Mouse (Mus musculus): Measurements from ENCODE around the gene Ankrd44. TPM values are rescaled to one million over a fixed set of nuclear protein-coding genes. Genes with fewer than 3 reads are reported as not detected.
"Not testable (repeated sequence)": the region's sequence is repeated elsewhere in the genome, so short reads cannot be mapped to it uniquely, and the experiment has no call there.

Gene Ankrd44
- 100 to 1,000 TPM; 135 to 677 (median 233) TPM for total RNA-seq (2018; cell fraction: chromatin; rRNA removed)
- 10 to 100 TPM; 26.4 to 73.8 (median 36.9) TPM for total RNA-seq (2018; cell fraction: cytosol; rRNA removed)
- total RNA-seq (2018; cell fraction: nucleus; rRNA removed), result 100 to 1,000 TPM in 16 of 26 experiments, 10 to 100 TPM in 10; 75.7 to 477 (median 132) TPM
- 20.2 to 33.0 TPM (median 32.0 TPM) in 3 replicates for polyA plus RNA-seq (2018)

GRCm38 (mm10) chr1:54925971-54926771 lies at the start of gene Ankrd44:
TSS of gene Ankrd44 (minus strand) at chr1:54926387.
- H3K36me3 ChIP-seq (ENCODE audit: inconsistent target), result no peaks in the 10 kb centered on the region
- under 1% methylated on average over 73 of the region's 94 CpGs for WGBS (ENCODE audit: missing documents)
- peaks cover 35% of the 10 kb centered on the region for H3K79me2 ChIP-seq (ENCODE audit: inconsistent target)
- peak within 1 kb of the TSS; percentile 21; the same call in 1 of the 2 replicates for H3K27ac ChIP-seq
- peak within 1 kb of the TSS; percentile 54 for H3K4me3 ChIP-seq (ENCODE audit: inconsistent target)

- WGBS (ENCODE audit: missing documents), result 76% methylated on average over 5 of the region's 5 CpGs
- no peak overlapping the region for H3K27ac ChIP-seq
- H3K36me3 ChIP-seq (ENCODE audit: inconsistent target), result no peaks in the 10 kb centered on the region
- H3K4me3 ChIP-seq (ENCODE audit: inconsistent target), result no peak overlapping the region
- no peaks in the 10 kb centered on the region for H3K79me2 ChIP-seq (ENCODE audit: inconsistent target)
These were observed 45.7 kb upstream of the Ankrd44 start for GRCm38 (mm10) chr1:54971687-54972404.

GRCm38 (mm10) chr1:54966858-54967257 lies 40.7 kb upstream of the Ankrd44 start:
- H3K27ac ChIP-seq, result no peak overlapping the region
- WGBS (ENCODE audit: missing documents), result 86% methylated on average over 3 of the region's 3 CpGs
- no peak overlapping the region for H3K4me3 ChIP-seq (ENCODE audit: inconsistent target)
- H3K36me3 ChIP-seq (ENCODE audit: inconsistent target), result no peaks in the 10 kb centered on the region
- no peaks in the 10 kb centered on the region for H3K79me2 ChIP-seq (ENCODE audit: inconsistent target)

- H3K36me3 ChIP-seq (ENCODE audit: inconsistent target), result no peaks in the 10 kb centered on the region
- no peaks in the 10 kb centered on the region for H3K79me2 ChIP-seq (ENCODE audit: inconsistent target)
- 83% methylated on average over 11 of the region's 11 CpGs for WGBS (ENCODE audit: missing documents)
- H3K27ac ChIP-seq, result no peak overlapping the region
- no peak overlapping the region for H3K4me3 ChIP-seq (ENCODE audit: inconsistent target)
These were observed 39.2 kb upstream of the Ankrd44 start for GRCm38 (mm10) chr1:54965159-54965995.

- no peaks in the 10 kb centered on the region for H3K79me2 ChIP-seq (ENCODE audit: inconsistent target)
- no peaks in the 10 kb centered on the region for H3K36me3 ChIP-seq (ENCODE audit: inconsistent target)
- no peak overlapping the region for H3K27ac ChIP-seq
- 94% methylated on average over 9 of the region's 9 CpGs for WGBS (ENCODE audit: missing documents)
- no peak overlapping the region for H3K4me3 ChIP-seq (ENCODE audit: inconsistent target)
These were observed 35.5 kb upstream of the Ankrd44 start for GRCm38 (mm10) chr1:54961724-54962123.

- WGBS (ENCODE audit: missing documents), result 86% methylated on average over 9 of the region's 9 CpGs
- H3K79me2 ChIP-seq (ENCODE audit: inconsistent target), result no peaks in the 10 kb centered on the region
These were observed 34.5 kb upstream of the Ankrd44 start for GRCm38 (mm10) chr1:54960613-54961165.

GRCm38 (mm10) chr1:54958525-54958924 lies 32.3 kb upstream of the Ankrd44 start:
- Histone ChIP-seq H3K79me2 (ENCODE audit: inconsistent target) (no peaks in the 10 kb centered on the region), H3K4me3 (ENCODE audit: inconsistent target) (no peak overlapping the region), H3K27ac (no peak overlapping the region), H3K36me3 (ENCODE audit: inconsistent target) (no peaks in the 10 kb centered on the region)
- WGBS (ENCODE audit: missing documents), result 56% methylated on average over 3 of the region's 3 CpGs

More at GRCm38 (mm10) chr1:54960613-54961165, 34.5 kb upstream of the Ankrd44 start:
- Histone ChIP-seq H3K27ac (no peak overlapping the region), H3K36me3 (ENCODE audit: inconsistent target) (no peaks in the 10 kb centered on the region), H3K4me3 (ENCODE audit: inconsistent target) (no peak overlapping the region)

- WGBS (ENCODE audit: missing documents), result 95% methylated on average over 3 of the region's 14 CpGs
- H3K4me3 ChIP-seq (ENCODE audit: inconsistent target); H3K79me2 ChIP-seq (ENCODE audit: inconsistent target); H3K36me3 ChIP-seq (ENCODE audit: inconsistent target); H3K27ac ChIP-seq: not testable (repeated sequence)
These were observed 30.8 kb upstream of the Ankrd44 start for GRCm38 (mm10) chr1:54956995-54957394.

GRCm38 (mm10) chr1:54954856-54955255 lies 28.7 kb upstream of the Ankrd44 start:
- Histone ChIP-seq H3K27ac (no peak overlapping the region), H3K36me3 (ENCODE audit: inconsistent target) (no peaks in the 10 kb centered on the region), H3K79me2 (ENCODE audit: inconsistent target) (no peaks in the 10 kb centered on the region), H3K4me3 (ENCODE audit: inconsistent target) (no peak overlapping the region)
- WGBS (ENCODE audit: missing documents), result 58% methylated on average over 4 of the region's 4 CpGs

- no peaks in the 10 kb centered on the region for H3K36me3 ChIP-seq (ENCODE audit: inconsistent target)
- H3K4me3 ChIP-seq (ENCODE audit: inconsistent target), result no peak overlapping the region
- H3K27ac ChIP-seq, result no peak overlapping the region
- 56% methylated on average over 3 of the region's 3 CpGs for WGBS (ENCODE audit: missing documents)
- no peaks in the 10 kb centered on the region for H3K79me2 ChIP-seq (ENCODE audit: inconsistent target)
These were observed 18.5 kb upstream of the Ankrd44 start for GRCm38 (mm10) chr1:54944648-54945047.

GRCm38 (mm10) chr1:54935466-54935865 lies 9.3 kb upstream of the Ankrd44 start:
- no peaks in the 10 kb centered on the region for H3K36me3 ChIP-seq (ENCODE audit: inconsistent target)
- H3K79me2 ChIP-seq (ENCODE audit: inconsistent target), result no peaks in the 10 kb centered on the region
- H3K4me3 ChIP-seq (ENCODE audit: inconsistent target), result no peak overlapping the region
- WGBS (ENCODE audit: missing documents), result 86% methylated on average over 3 of the region's 3 CpGs
- no peak overlapping the region for H3K27ac ChIP-seq

- Histone ChIP-seq H3K36me3 (ENCODE audit: inconsistent target) (no peaks in the 10 kb centered on the region), H3K27ac (no peak overlapping the region), H3K4me3 (ENCODE audit: inconsistent target) (no peak overlapping the region), H3K79me2 (ENCODE audit: inconsistent target) (no peaks in the 10 kb centered on the region)
- WGBS (ENCODE audit: missing documents), result 88% methylated on average over 2 of the region's 2 CpGs
These were observed 8.7 kb upstream of the Ankrd44 start for GRCm38 (mm10) chr1:54934911-54935310.

GRCm38 (mm10) chr1:54933646-54934045 lies 7.5 kb upstream of the Ankrd44 start:
- Histone ChIP-seq H3K4me3 (ENCODE audit: inconsistent target) (no peak overlapping the region), H3K79me2 (ENCODE audit: inconsistent target) (no peaks in the 10 kb centered on the region), H3K27ac (no peak overlapping the region), H3K36me3 (ENCODE audit: inconsistent target) (no peaks in the 10 kb centered on the region)
- 71% methylated on average over 5 of the region's 5 CpGs for WGBS (ENCODE audit: missing documents)

Data from macrophage (primary cell).